Mouse (Mus musculus) lung, adult 18-20 months (tissue): Measurements from ENCODE around the gene Gm2012.
"Not testable (repeated sequence)": the region's sequence is repeated elsewhere in the genome, so short reads cannot be mapped to it uniquely, and the experiment has no call there.

Source experiments
- DNase-seq, 2 experiments: peaks; one replicate each; pipeline ENCODE4 v3.0.0; 2022; ENCODE audit warnings: mixed read lengths in 2 of 2

Gene Gm2012

DNA sequence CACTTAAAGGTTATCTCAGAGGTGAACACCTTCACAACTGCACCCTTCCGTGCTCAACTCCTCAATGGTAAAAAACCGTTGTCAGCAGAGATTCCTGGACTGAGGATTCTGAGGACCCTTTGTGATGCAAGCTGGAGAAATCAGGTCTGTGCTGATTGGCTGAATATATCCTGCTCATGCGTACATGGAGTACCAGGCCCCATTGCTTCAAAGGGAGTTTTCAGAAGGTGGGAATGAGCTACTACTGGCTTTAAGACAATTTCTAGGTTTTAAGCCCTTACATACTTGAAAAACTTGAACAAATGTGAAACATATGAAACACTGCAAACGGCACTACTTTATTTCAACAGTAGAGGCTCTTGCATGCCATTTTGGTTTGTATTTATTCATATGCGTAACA lies at the start of gene Gm2012:
Gene Gm2012, minus strand, starts transcription at position 101 of the 400 bp plus-strand sequence.
- not testable (repeated sequence) for DNase-seq

DNA sequence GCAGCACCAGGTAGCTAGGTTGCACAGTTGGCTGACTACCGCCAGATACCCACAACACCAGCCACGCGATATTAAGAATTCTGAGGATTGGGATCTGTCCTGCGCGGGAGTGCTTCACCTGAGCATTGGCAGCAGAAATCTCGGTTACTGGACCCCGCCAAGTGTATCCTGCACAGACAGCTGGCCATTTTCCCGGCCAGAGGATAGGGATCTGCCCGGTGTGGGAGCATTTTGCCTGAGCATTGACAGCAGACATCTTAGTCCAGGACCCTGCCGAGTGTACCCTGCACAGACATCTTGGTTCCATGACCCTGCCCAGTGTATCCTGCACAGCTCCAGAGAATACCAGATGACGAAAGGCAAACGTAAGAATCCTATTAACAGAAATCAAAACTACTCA lies 72.0 kb downstream of the Gm2012 start:
- DNase-seq, result not testable (repeated sequence)
